Mouse (Mus musculus): ENCODE measurements around the gene Npas2.

GRCm38 (mm10) chr1:39341807-39342206, 148.3 kb downstream of the Npas2 start:
- TF ChIP-seq POLR2A (IDR thresholded peaks at IDR 0.05; ENCODE audit: low read depth, low read length) (no peak), CTCF (IDR thresholded peaks at IDR 0.05; ENCODE audit: extremely low read depth, insufficient read length, insufficient replicate concordance, low read depth, low read length) (no peak)
